Mouse (Mus musculus) MEL (cell line): ENCODE measurements around the gene Mslnl. TPM values are rescaled to one million over a fixed set of nuclear protein-coding genes. Genes with fewer than 3 reads are reported as not detected.

Experiments used
- DNase-seq: peaks from one replicate; pipeline ENCODE4 v3.0.0; 2011; ENCODE audit warnings: low read depth, low spot score
- H3K27ac ChIP-seq: 2 replicates; pipeline ENCODE4 v1.5.1; 2012; ENCODE audit warnings: low read depth, mild to moderate bottlenecking, control low read depth, low read length, moderate library complexity; ENCODE audit not compliant: control insufficient read depth
- H3K27me3 ChIP-seq, 2 experiments: fragments of 150-350 bp in 1 of 2; sonication (generic) in 1 of 2; 2 replicates each; pipeline ENCODE4 v1.6.1; 2012; ENCODE audit warnings: low read length in 2 of 2, mild to moderate bottlenecking in 2 of 2, improper control_type of control experiment in 1 of 2, moderate library complexity in 1 of 2; ENCODE audit not compliant: insufficient read depth in 2 of 2, control insufficient read depth in 1 of 2
- H3K36me3 ChIP-seq, 2 experiments: 2 replicates each; pipeline ENCODE4 v1.6.1; 2012 to 2014; ENCODE audit warnings: low read length in 2 of 2, improper control_type of control experiment in 1 of 2, inconsistent platforms in 1 of 2, mild to moderate bottlenecking in 1 of 2; ENCODE audit not compliant: insufficient read depth in 2 of 2, control insufficient read depth in 1 of 2
- H3K4me1 ChIP-seq, 2 experiments: fragments of 150-350 bp in 1 of 2; sonication (generic) in 1 of 2; 2 replicates each; pipeline ENCODE4 v1.6.1; 2012; ENCODE audit warnings: low read length in 2 of 2, improper control_type of control experiment in 1 of 2, mild to moderate bottlenecking in 1 of 2; ENCODE audit not compliant: insufficient read depth in 2 of 2, control insufficient read depth in 1 of 2
- H3K4me3 ChIP-seq, 2 experiments: fragments of 150-350 bp in 1 of 2; sonication (generic) in 1 of 2; 2 replicates each; pipeline ENCODE4 v1.5.1; 2012; ENCODE audit warnings: low read depth in 2 of 2, low read length in 2 of 2, mild to moderate bottlenecking in 2 of 2, moderate library complexity in 2 of 2, control low read depth in 1 of 2, improper control_type of control experiment in 1 of 2; ENCODE audit not compliant: control insufficient read depth in 1 of 2, insufficient read depth in 1 of 2
- H3K79me2 ChIP-seq: 2 replicates; pipeline ENCODE4 v1.6.1; 2012; ENCODE audit warnings: mild to moderate bottlenecking, low read length, moderate library complexity; ENCODE audit not compliant: control insufficient read depth, poor library complexity, insufficient read depth
- H3K9ac ChIP-seq: 2 replicates; pipeline ENCODE4 v1.6.1; 2012; ENCODE audit warnings: low read depth, mild to moderate bottlenecking, control low read depth, low read length, moderate library complexity; ENCODE audit not compliant: control insufficient read depth, poor library complexity, severe bottlenecking
- H3K9me3 ChIP-seq: fragments of 150-350 bp; sonication (generic); replicated peaks from 2 replicates; pipeline ENCODE4 v1.6.1; 2012; ENCODE audit warnings: mild to moderate bottlenecking, low read length, improper control_type of control experiment, moderate library complexity; ENCODE audit not compliant: insufficient read depth
- E2F4 ChIP-seq: IDR thresholded peaks from 2 replicates; pipeline ENCODE4 v1.6.1; 2011; ENCODE audit warnings: low read depth, low read length, improper control_type of control experiment, borderline replicate concordance
- ELF1 ChIP-seq: IDR thresholded peaks from 2 replicates; pipeline ENCODE4 v1.6.1; 2014; ENCODE audit warnings: low read depth, mild to moderate bottlenecking, inconsistent platforms, low read length, improper control_type of control experiment, moderate library complexity
- EP300 ChIP-seq, 2 experiments: IDR thresholded peaks; 2 replicates each; pipeline ENCODE4 v1.6.1; 2011; ENCODE audit warnings: improper control_type of control experiment in 2 of 2, low read length in 2 of 2, low read depth in 1 of 2, mild to moderate bottlenecking in 1 of 2
- ETS1 ChIP-seq: IDR thresholded peaks from 2 replicates; pipeline ENCODE4 v1.6.1; 2012; ENCODE audit warnings: low read depth, mild to moderate bottlenecking, inconsistent platforms, low read length, improper control_type of control experiment, moderate library complexity
- GATA1 ChIP-seq: IDR thresholded peaks from 2 replicates; pipeline ENCODE4 v1.6.1; 2011; ENCODE audit warnings: low read depth, low read length, improper control_type of control experiment
- HCFC1 ChIP-seq: IDR thresholded peaks from 2 replicates; pipeline ENCODE4 v1.6.1; 2012; ENCODE audit warnings: low read depth, mild to moderate bottlenecking, inconsistent platforms, low read length, improper control_type of control experiment, moderate library complexity
- JUND ChIP-seq: IDR thresholded peaks from 2 replicates; pipeline ENCODE4 v1.6.1; 2011; ENCODE audit warnings: low read depth, mild to moderate bottlenecking, improper control_type of control experiment, low read length
- KAT2A ChIP-seq: conservative IDR thresholded peaks from 2 replicates; pipeline ENCODE4 v1.6.1; 2012; ENCODE audit warnings: low read depth, low read length, improper control_type of control experiment, inconsistent platforms
- MAFK ChIP-seq: IDR thresholded peaks from 2 replicates; pipeline ENCODE4 v1.6.1; 2011; ENCODE audit warnings: low read depth, mild to moderate bottlenecking, low read length, improper control_type of control experiment, borderline replicate concordance
- MAZ ChIP-seq: IDR thresholded peaks from 2 replicates; pipeline ENCODE4 v1.6.1; 2012; ENCODE audit warnings: low read depth, mild to moderate bottlenecking, inconsistent platforms, low read length, improper control_type of control experiment
- MEF2A ChIP-seq: IDR thresholded peaks from 2 replicates; pipeline ENCODE4 v1.6.1; 2014; ENCODE audit warnings: low read depth, mild to moderate bottlenecking, inconsistent platforms, low read length, improper control_type of control experiment; ENCODE audit not compliant: poor library complexity, insufficient replicate concordance, severe bottlenecking; ENCODE audit errors: extremely low read depth
- MXI1 ChIP-seq: IDR thresholded peaks from 2 replicates; pipeline ENCODE4 v1.6.1; 2011; ENCODE audit warnings: mild to moderate bottlenecking, low read depth, low read length, improper control_type of control experiment
- NELFE ChIP-seq: IDR thresholded peaks from 2 replicates; pipeline ENCODE4 v1.6.1; 2011; ENCODE audit warnings: low read depth, low read length, improper control_type of control experiment
- NRF1 ChIP-seq: IDR thresholded peaks from 2 replicates; pipeline ENCODE4 v1.6.1; 2014; ENCODE audit warnings: low read depth, mild to moderate bottlenecking, inconsistent platforms, low read length, improper control_type of control experiment, moderate library complexity; ENCODE audit not compliant: poor library complexity, insufficient read depth, severe bottlenecking
- POLR2A ChIP-seq, 2 experiments: IDR thresholded peaks; 2 replicates each; pipeline ENCODE4 v1.6.1; 2011 to 2012; ENCODE audit warnings: low read length in 2 of 2, mild to moderate bottlenecking in 2 of 2, control low read depth in 1 of 2, improper control_type of control experiment in 1 of 2, low read depth in 1 of 2, moderate library complexity in 1 of 2; ENCODE audit not compliant: control insufficient read depth in 1 of 2, insufficient read depth in 1 of 2, poor library complexity in 1 of 2
- POLR2AphosphoS2 ChIP-seq: IDR thresholded peaks from 2 replicates; pipeline ENCODE4 v1.6.1; 2011; ENCODE audit warnings: low read length, improper control_type of control experiment
- SIN3A ChIP-seq: IDR thresholded peaks from 2 replicates; pipeline ENCODE4 v1.6.1; 2012; ENCODE audit warnings: low read length, improper control_type of control experiment, inconsistent platforms
- SMC3 ChIP-seq: IDR thresholded peaks from 2 replicates; pipeline ENCODE4 v1.6.1; 2011; ENCODE audit warnings: low read depth, low read length, improper control_type of control experiment
- TBP ChIP-seq: IDR thresholded peaks from 2 replicates; pipeline ENCODE4 v1.8.0; 2011; ENCODE audit warnings: low read depth, low read length, improper control_type of control experiment
- TCF12 ChIP-seq: IDR thresholded peaks from 2 replicates; pipeline ENCODE4 v1.6.1; 2014; ENCODE audit warnings: low read depth, mild to moderate bottlenecking, inconsistent platforms, low read length, improper control_type of control experiment, moderate library complexity
- UBTF ChIP-seq: IDR thresholded peaks from 2 replicates; pipeline ENCODE4 v1.6.1; 2012; ENCODE audit warnings: low read depth, mild to moderate bottlenecking, inconsistent platforms, low read length, improper control_type of control experiment, moderate library complexity, borderline replicate concordance; ENCODE audit not compliant: insufficient read depth
- ZMIZ1 ChIP-seq: IDR thresholded peaks from 2 replicates; pipeline ENCODE4 v1.6.1; 2012; ENCODE audit warnings: low read depth, mild to moderate bottlenecking, inconsistent platforms, low read length, improper control_type of control experiment, moderate library complexity
- ZNF384 ChIP-seq: IDR thresholded peaks from 2 replicates; pipeline ENCODE4 v1.6.1; 2012; ENCODE audit warnings: low read depth, mild to moderate bottlenecking, inconsistent platforms, low read length, improper control_type of control experiment
- polyA plus RNA-seq, 2 experiments: library from polyadenylated mRNA; stranded (reverse) in 1 of 2; unstranded in 1 of 2; fragments of >175 nt in 1 of 2; fragments of >200 nt in 1 of 2; gene quantifications; 2 replicates each; pipeline versions ENCODE4 v1.2.1 to v1.2.4; 2012; ENCODE audit warnings: low replicate concordance in 2 of 2, low read depth in 1 of 2; ENCODE audit not compliant: insufficient read length in 2 of 2, insufficient read depth in 1 of 2, missing spikeins in 1 of 2
- total RNA-seq: library from RNA; depleted of rRNA; stranded (reverse); fragments of 300-350 nt; gene quantifications from 2 replicates; pipeline ENCODE4 v1.2.3, GENCODE M21; 2012

Mslnl gene
- total and polyA plus RNA-seq, 3 experiments, result 0.08 TPM; not detected in 1

- peak overlapping the region; percentile 87 for H3K9ac ChIP-seq
- no peaks in the 10 kb centered on the region for H3K27me3 ChIP-seq
- DNase-seq, result peak; percentile 95
- peak overlapping the region; percentile 97 for H3K27ac ChIP-seq
- H3K36me3 ChIP-seq, result peaks cover 0 to 5% of the 10 kb centered on the region in 2 experiments; a peak in 1 of 4 replicates
- H3K9me3 ChIP-seq, result no peaks in the 10 kb centered on the region
- peaks cover 20% of the 10 kb centered on the region for H3K79me2 ChIP-seq
- TF ChIP-seq MXI1, result peak; percentile 43; the same call in 1 of the 2 replicates
- no peak for TF ChIP-seq MEF2A
- peak; percentile 80 for TF ChIP-seq ELF1
- peak; percentile 89 for TF ChIP-seq TBP
- TF ChIP-seq HCFC1, result peak; percentile 92
- TF ChIP-seq NRF1, result peak; percentile 32; the same call in 1 of the 2 replicates
- no peak; the same call in none of the 2 replicates for TF ChIP-seq ZMIZ1
- TF ChIP-seq ZNF384, result no peak
- TF ChIP-seq UBTF, result 0 out of 2 replicates have a peak, but pooled peaks have one; percentile 67
- TF ChIP-seq E2F4, result no peak
- peak; percentile 86 for TF ChIP-seq NELFE
- TF ChIP-seq MAZ, result peak; percentile 6; the same call in 1 of the 2 replicates
- TF ChIP-seq KAT2A, result no peak; the same call in 1 of the 2 replicates
- TF ChIP-seq SIN3A, result peak; percentile 81
- TF ChIP-seq POLR2A (IDR thresholded peaks at IDR 0.05; ENCODE audit: control insufficient read depth in 1 of 2, insufficient read depth in 1 of 2, low read depth in 1 of 2, low read length in 2 of 2, poor library complexity in 1 of 2), result peak; percentile 55 to 82; a peak in 3 of 4 replicates
- peak; percentile 1; the same call in 1 of the 2 replicates for TF ChIP-seq GATA1
- peak; percentile 80 for TF ChIP-seq POLR2AphosphoS2
- TF ChIP-seq TCF12, result peak; percentile 64
- TF ChIP-seq EP300 (IDR thresholded peaks at IDR 0.05; ENCODE audit: low read depth in 1 of 2, low read length in 2 of 2), result peak in 1 of 2 experiments; percentile 36; a peak in 2 of 4 replicates
- TF ChIP-seq SMC3, result no peak
- TF ChIP-seq JUND, result no peak
- TF ChIP-seq MAFK, result no peak
- TF ChIP-seq ETS1, result peak; percentile 49; the same call in 1 of the 2 replicates
- H3K4me3 ChIP-seq, result peak overlapping the region; percentile 67 to 84
- H3K4me1 ChIP-seq, result peaks cover 0 to 24% of the 10 kb centered on the region in 2 experiments; a peak in 2 of 4 replicates
Measured at GRCm38 (mm10) chr17:25791843-25792527, 56.1 kb downstream of the Mslnl start.
